In genomic region chr14:122068801-122069695, GRCm38 (mm10) we compare ENCODE assay signal across 1 mouse cellular context.
TF ChIP-seq lines count a peak whose summit lies in the region.

No protein-coding gene starts in this region.

TF ChIP-seq in CH12.LX, 34 proteins besides CTCF, POLR2A, EP300 and RAD21:
- TF ChIP-seq ETS1 (conservative IDR thresholded peaks at IDR 0.05; ENCODE audit: low read depth, low read length) (no peak), ELF1 (IDR thresholded peaks at IDR 0.05; ENCODE audit: low read depth, low read length) (no peak), MAZ (IDR thresholded peaks at IDR 0.05; ENCODE audit: low read depth, low read length) (no peak), JUN (IDR thresholded peaks at IDR 0.05; ENCODE audit: insufficient read depth, low read depth, low read length) (no peak), TBP (conservative IDR thresholded peaks at IDR 0.05; ENCODE audit: low read depth, low read length) (no peak), POLR2AphosphoS2 (IDR thresholded peaks at IDR 0.05; ENCODE audit: low read depth, low read length) (no peak), ZMIZ1 (IDR thresholded peaks at IDR 0.05; ENCODE audit: low read depth, low read length) (no peak)
TF ChIP-seq in CH12.LX: peak in this region for 0.
